Mouse (Mus musculus) CH12.LX (cell line): ENCODE data around the gene Senp1. TPM values are rescaled to one million over a fixed set of nuclear protein-coding genes. Genes with fewer than 3 reads are reported as not detected.

Experiments
- DNase-seq: peaks from one replicate; pipeline ENCODE4 v3.0.0-alpha.2; 2013; ENCODE audit errors: extremely low read depth
- H3K27ac ChIP-seq: 2 replicates; pipeline ENCODE4 v1.5.1; 2012; ENCODE audit warnings: low read depth, mild to moderate bottlenecking, control low read depth, moderate library complexity; ENCODE audit not compliant: insufficient read depth
- H3K27me3 ChIP-seq: replicated peaks from 2 replicates; pipeline ENCODE3; 2012; ENCODE audit warnings: inconsistent platforms
- H3K36me3 ChIP-seq, 2 experiments: replicated peaks in 1 of 2; 2 replicates each; pipeline versions ENCODE3 to v1.6.1; 2012; ENCODE audit warnings: inconsistent platforms in 1 of 2, low read length in 1 of 2, mild to moderate bottlenecking in 1 of 2, mixed read lengths in 1 of 2, moderate library complexity in 1 of 2; ENCODE audit not compliant: control insufficient read depth in 1 of 2, insufficient read depth in 1 of 2
- H3K4me1 ChIP-seq, 2 experiments: 2 replicates each; pipeline ENCODE4 v1.6.1; 2012; ENCODE audit warnings: inconsistent platforms in 1 of 2, moderate library complexity in 1 of 2; ENCODE audit not compliant: insufficient read depth in 2 of 2, control insufficient read depth in 1 of 2
- H3K4me2 ChIP-seq: 2 replicates; pipeline ENCODE4 v1.6.1; 2012; ENCODE audit warnings: low read depth, mild to moderate bottlenecking, control low read depth; ENCODE audit not compliant: poor library complexity, insufficient read depth, severe bottlenecking
- H3K4me3 ChIP-seq, 3 experiments: fragments of 150-350 bp in 1 of 3; sonication (generic) in 1 of 3; replicated peaks in 1 of 3; 2 replicates each; pipeline versions ENCODE3 to v1.5.1; 2011 to 2012; ENCODE audit warnings: low read depth in 2 of 3, low read length in 2 of 3, mild to moderate bottlenecking in 2 of 3, moderate library complexity in 2 of 3, control low read depth in 1 of 3, improper control_type of control experiment in 1 of 3, inconsistent platforms in 1 of 3, mixed read lengths in 1 of 3; ENCODE audit not compliant: poor library complexity in 1 of 3
- H3K79me2 ChIP-seq: replicated peaks from 2 replicates; pipeline ENCODE4 v1.6.1; 2012; ENCODE audit warnings: mild to moderate bottlenecking, moderate library complexity; ENCODE audit not compliant: control insufficient read depth, poor library complexity, insufficient read depth, severe bottlenecking; ENCODE audit errors: extremely low read depth
- H3K9ac ChIP-seq: 2 replicates; pipeline ENCODE4 v1.6.1; 2012; ENCODE audit warnings: low read depth, mild to moderate bottlenecking, control low read depth, moderate library complexity; ENCODE audit not compliant: insufficient read depth
- H3K9me3 ChIP-seq: replicated peaks from 2 replicates; pipeline ENCODE3; 2012; ENCODE audit warnings: low read length, inconsistent platforms, mixed read lengths
- BHLHE40 ChIP-seq: IDR thresholded peaks from 2 replicates; pipeline ENCODE4 v1.6.1; 2011; ENCODE audit warnings: mild to moderate bottlenecking, low read depth, low read length, improper control_type of control experiment
- CHD1 ChIP-seq: IDR thresholded peaks from 2 replicates; pipeline ENCODE4 v1.6.1; 2012; ENCODE audit warnings: low read depth, low read length, improper control_type of control experiment, inconsistent platforms
- CTCF ChIP-seq, 2 experiments: IDR thresholded peaks in 1 of 2; conservative IDR thresholded peaks in 1 of 2; 2 replicates each; pipeline ENCODE4 v1.5.1; 2011 to 2012; ENCODE audit warnings: low read depth in 2 of 2, low read length in 2 of 2, improper control_type of control experiment in 1 of 2, inconsistent platforms in 1 of 2, mild to moderate bottlenecking in 1 of 2, moderate library complexity in 1 of 2
- GABPA ChIP-seq: IDR thresholded peaks from 2 replicates; pipeline ENCODE4 v1.6.1; 2012; ENCODE audit warnings: low read depth, low read length, improper control_type of control experiment, inconsistent platforms; ENCODE audit not compliant: insufficient replicate concordance
- HCFC1 ChIP-seq: IDR thresholded peaks from 2 replicates; pipeline ENCODE4 v1.6.1; 2012; ENCODE audit warnings: low read depth, mild to moderate bottlenecking, inconsistent platforms, low read length, improper control_type of control experiment
- IRF4 ChIP-seq: IDR thresholded peaks from 2 replicates; pipeline ENCODE4 v1.6.1; 2014; ENCODE audit warnings: low read depth, mild to moderate bottlenecking, inconsistent platforms, low read length, improper control_type of control experiment
- JUN ChIP-seq: IDR thresholded peaks from 2 replicates; pipeline ENCODE4 v1.6.1; 2011; ENCODE audit warnings: low read depth, mild to moderate bottlenecking, low read length, improper control_type of control experiment, moderate library complexity; ENCODE audit not compliant: insufficient read depth
- JUND ChIP-seq: conservative IDR thresholded peaks from 2 replicates; pipeline ENCODE4 v1.6.1; 2011; ENCODE audit warnings: low read depth, low read length, improper control_type of control experiment
- KAT2A ChIP-seq: IDR thresholded peaks from 2 replicates; pipeline ENCODE4 v1.6.1; 2012; ENCODE audit warnings: low read length, improper control_type of control experiment, inconsistent platforms; ENCODE audit not compliant: insufficient replicate concordance
- MAZ ChIP-seq: IDR thresholded peaks from 2 replicates; pipeline ENCODE4 v1.6.1; 2012; ENCODE audit warnings: low read depth, mild to moderate bottlenecking, inconsistent platforms, low read length, improper control_type of control experiment, moderate library complexity
- MEF2A ChIP-seq: IDR thresholded peaks from 2 replicates; pipeline ENCODE4 v1.6.1; 2014; ENCODE audit warnings: low read depth, mild to moderate bottlenecking, inconsistent platforms, low read length, improper control_type of control experiment, borderline replicate concordance
- MXI1 ChIP-seq: IDR thresholded peaks from 2 replicates; pipeline ENCODE4 v1.6.1; 2011; ENCODE audit warnings: mild to moderate bottlenecking, low read depth, low read length, improper control_type of control experiment
- MYC ChIP-seq: IDR thresholded peaks from 2 replicates; pipeline ENCODE4 v1.6.1; 2011; ENCODE audit warnings: low read depth, mild to moderate bottlenecking, improper control_type of control experiment, low read length
- NELFE ChIP-seq: IDR thresholded peaks from 2 replicates; pipeline ENCODE4 v1.6.1; 2011; ENCODE audit warnings: low read depth, low read length, improper control_type of control experiment
- NRF1 ChIP-seq: IDR thresholded peaks from 2 replicates; pipeline ENCODE4 v1.6.1; 2014; ENCODE audit warnings: low read depth, mild to moderate bottlenecking, inconsistent platforms, low read length, improper control_type of control experiment, moderate library complexity
- PAX5 ChIP-seq: IDR thresholded peaks from 2 replicates; pipeline ENCODE4 v1.6.1; 2012; ENCODE audit warnings: low read length, inconsistent platforms, mixed read lengths
- POLR2A ChIP-seq: IDR thresholded peaks from 2 replicates; pipeline ENCODE4 v1.6.1; 2011; ENCODE audit warnings: low read depth, mild to moderate bottlenecking, improper control_type of control experiment, low read length
- POLR2AphosphoS2 ChIP-seq: IDR thresholded peaks from 2 replicates; pipeline ENCODE4 v1.6.1; 2011; ENCODE audit warnings: low read depth, low read length, improper control_type of control experiment
- RAD21 ChIP-seq: IDR thresholded peaks from 2 replicates; pipeline ENCODE4 v1.6.1; 2011; ENCODE audit warnings: low read depth, mild to moderate bottlenecking, low read length, improper control_type of control experiment, moderate library complexity
- SIN3A ChIP-seq: IDR thresholded peaks from 2 replicates; pipeline ENCODE4 v1.6.1; 2012; ENCODE audit warnings: low read length, improper control_type of control experiment, inconsistent platforms
- SMC3 ChIP-seq: IDR thresholded peaks from 2 replicates; pipeline ENCODE4 v1.6.1; 2011; ENCODE audit warnings: low read depth, low read length, improper control_type of control experiment
- TBP ChIP-seq: conservative IDR thresholded peaks from 2 replicates; pipeline ENCODE4 v1.6.1; 2011; ENCODE audit warnings: low read depth, low read length, improper control_type of control experiment
- UBTF ChIP-seq: IDR thresholded peaks from 2 replicates; pipeline ENCODE4 v1.6.1; 2012; ENCODE audit warnings: low read depth, mild to moderate bottlenecking, inconsistent platforms, low read length, improper control_type of control experiment, moderate library complexity
- USF2 ChIP-seq: conservative IDR thresholded peaks from 2 replicates; pipeline ENCODE4 v1.6.1; 2011; ENCODE audit warnings: low read depth, low read length, improper control_type of control experiment
- ZC3H11A ChIP-seq: IDR thresholded peaks from 2 replicates; pipeline ENCODE4 v1.6.1; 2012; ENCODE audit warnings: low read depth, mild to moderate bottlenecking, inconsistent platforms, low read length, improper control_type of control experiment
- dilution Hi-C: fragments of 300-500 bp; cut with MboI; formaldehyde crosslinking; loops from 2 replicates; pipeline ENCODE4 v1.14.3; 2020; ENCODE audit warnings: low sequenced_read_pairs; ENCODE audit not compliant: extremely low pct_unique_long_range_greater_than_20kb, extremely low pct_ligation_motif_present
- in situ Hi-C: fragments of 300-500 bp; cut with MboI; formaldehyde crosslinking; loops from 3 replicates; pipeline ENCODE4 v1.14.3; 2019; ENCODE audit warnings: low sequenced_read_pairs, low pct_ligation_motif_present, low pct_unique_long_range_greater_than_20kb, mixed read lengths
- polyA plus RNA-seq: library from polyadenylated mRNA; unstranded; fragments of >175 nt; gene quantifications from 2 replicates; pipeline ENCODE4 v1.2.1, GENCODE M21; 2012; ENCODE audit warnings: low read depth; ENCODE audit not compliant: insufficient read length
- total RNA-seq, 2 experiments: library from RNA; depleted of rRNA; stranded (reverse); fragments of 300-350 nt in 1 of 2; fragments of >200 nt in 1 of 2; gene quantifications; 2 replicates each; pipeline ENCODE4 v1.2.3; 2012 to 2014

Gene Senp1
- total and polyA plus RNA-seq, 3 experiments, result 14.9 to 38.5 (median 23.3) TPM

DNA sequence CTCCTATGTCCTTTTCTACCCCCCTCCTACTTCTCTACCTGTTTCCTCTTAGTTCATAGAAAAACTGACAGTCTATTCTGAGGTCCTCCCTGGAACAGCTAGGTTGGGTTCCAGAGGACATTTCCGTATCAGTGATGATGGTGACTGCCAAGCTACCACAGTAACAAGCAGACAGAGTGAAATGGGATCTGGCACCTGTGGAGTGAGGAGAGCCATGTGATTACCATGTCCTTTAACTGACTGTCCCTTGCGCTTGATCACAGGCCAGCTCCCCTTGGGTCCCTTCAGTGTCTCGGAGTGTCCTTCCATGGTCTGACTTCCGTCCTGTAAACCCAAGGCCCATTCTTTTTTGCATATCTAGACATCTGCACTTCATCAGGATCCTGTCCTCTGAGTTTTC, 37.5 kb upstream of the Senp1 start (continued):
- TF ChIP-seq ZC3H11A, result no peak

DNA sequence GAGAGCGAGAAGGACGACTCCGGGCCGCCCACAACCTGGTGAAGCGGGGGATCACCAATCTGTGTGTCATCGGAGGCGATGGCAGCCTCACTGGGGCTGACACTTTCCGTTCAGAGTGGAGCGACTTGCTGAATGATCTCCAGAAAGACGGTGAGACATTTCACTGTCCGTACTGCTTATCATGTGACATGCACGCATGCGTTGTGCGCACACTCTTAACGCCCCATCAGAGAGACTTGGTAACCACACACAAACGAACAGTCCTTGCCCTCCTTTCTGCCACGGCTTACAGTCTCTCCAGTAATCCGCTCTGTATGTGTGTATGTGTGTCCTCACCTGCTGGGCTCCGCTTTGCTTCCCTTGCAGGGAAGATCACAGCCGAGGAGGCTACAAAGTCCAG, 27.3 kb upstream of the Senp1 start:
- Histone ChIP-seq H3K27me3 (no peaks in the 10 kb centered on the region), H3K4me2 (no peak overlapping the region), H3K9me3 (no peaks in the 10 kb centered on the region), H3K27ac (no peak overlapping the region), H3K36me3 (peaks cover 47 to 94% of the 10 kb centered on the region in 2 experiments), H3K79me2 (no peaks in the 10 kb centered on the region), H3K4me1 (peaks cover 0 to 6% of the 10 kb centered on the region in 2 experiments; a peak in 1 of 4 replicates), H3K9ac (no peak overlapping the region), H3K4me3 (no peak overlapping the region)
- TF ChIP-seq GABPA (no peak), MXI1 (no peak), RAD21 (no peak), NELFE (no peak), MEF2A (no peak), NRF1 (no peak), MAZ (no peak), IRF4 (no peak), JUND (no peak), TBP (no peak), KAT2A (no peak), PAX5 (no peak), MYC (no peak), CTCF (conservative IDR thresholded peaks at IDR 0.05 in 1 of 2, IDR thresholded peaks at IDR 0.05 in 1 of 2; ENCODE audit: low read depth in 2 of 2, low read length in 2 of 2) (no peak), SIN3A (no peak), CHD1 (no peak), JUN (no peak), UBTF (no peak), POLR2A (no peak), SMC3 (no peak)
- no peak for DNase-seq
- in situ Hi-C loops, result no loop called here
- dilution Hi-C loops, result no loop called here

DNA sequence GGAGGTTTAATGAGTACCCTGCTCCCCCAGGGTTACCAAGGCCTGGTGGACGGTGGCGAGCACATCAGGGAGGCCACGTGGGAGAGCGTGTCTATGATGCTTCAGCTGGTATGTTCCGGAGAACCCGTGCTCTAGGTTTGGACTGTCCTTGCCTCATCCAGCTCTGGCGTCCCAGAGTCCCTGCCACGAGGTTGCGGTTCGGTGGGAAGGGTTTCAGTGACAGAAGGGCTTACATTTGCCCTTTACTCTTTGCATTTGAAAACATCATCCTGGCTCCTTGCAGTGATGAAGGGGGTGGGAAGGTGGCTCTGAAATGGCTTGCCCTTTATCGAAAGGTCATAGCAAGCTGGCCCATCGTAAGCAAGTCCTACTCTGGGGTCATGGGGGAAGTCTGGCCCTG, 25.8 kb upstream of the Senp1 start:
- TF ChIP-seq RAD21 (no peak), MXI1 (no peak), SIN3A (no peak), ZC3H11A (no peak), HCFC1 (no peak), GABPA (no peak), NRF1 (no peak), POLR2AphosphoS2 (no peak), CTCF (conservative IDR thresholded peaks at IDR 0.05 in 1 of 2, IDR thresholded peaks at IDR 0.05 in 1 of 2; ENCODE audit: low read depth in 2 of 2, low read length in 2 of 2) (no peak), MEF2A (no peak), BHLHE40 (no peak), USF2 (no peak), KAT2A (no peak), MAZ (no peak)
- peaks cover 0 to 6% of the 10 kb centered on the region in 2 experiments; a peak in 1 of 4 replicates for H3K4me1 ChIP-seq
- no peaks in the 10 kb centered on the region for H3K79me2 ChIP-seq
- no peak overlapping the region for H3K4me2 ChIP-seq
- no peaks in the 10 kb centered on the region for H3K9me3 ChIP-seq
- dilution Hi-C loops (no loop called here), in situ Hi-C loops (no loop called here)
- no peak overlapping the region for H3K4me3 ChIP-seq
- H3K27me3 ChIP-seq, result no peaks in the 10 kb centered on the region
- H3K36me3 ChIP-seq, result peaks cover 47 to 91% of the 10 kb centered on the region in 2 experiments
- no peak for DNase-seq
- no peak overlapping the region for H3K9ac ChIP-seq
- no peak overlapping the region for H3K27ac ChIP-seq
